Mouse (Mus musculus) spleen, adult 2 months (tissue): Measurements from ENCODE around the gene Gm20503.

Experiments
- CTCF ChIP-seq: fragments of 200-500 bp; IDR thresholded peaks from 2 replicates; pipeline ENCODE4 v1.5.1; 2011; ENCODE audit warnings: mild to moderate bottlenecking, inconsistent platforms; ENCODE audit not compliant: insufficient read depth, insufficient read length, insufficient replicate concordance; ENCODE audit errors: extremely low read depth
- POLR2A ChIP-seq: fragments of 200-500 bp; IDR thresholded peaks from 2 replicates; pipeline ENCODE4 v1.6.1; 2011; ENCODE audit warnings: low read depth, low read length, inconsistent platforms

GRCm38 (mm10) chr4:58997081-58997480 is 5.9 kb upstream of the Gm20503 start:
- TF ChIP-seq CTCF (no peak), POLR2A (no peak)
